Mouse (Mus musculus) frontal cortex, adult (tissue): ENCODE measurements at regions not wholly inside any gene's neighbourhood (a gene's known extent, or its start where the extent isn't known, plus 50 kb on each side); places are given as distances from the start of the nearest gene placed in this dataset.

Source experiments
- ATAC-seq: cut with Nextera tagmentation; 2 replicates; pipeline ENCODE4 v1.9.2; 2017; ENCODE audit warnings: mild to moderate bottlenecking, moderate library complexity, mixed read lengths; ENCODE audit not compliant: low TSS enrichment

DNA sequence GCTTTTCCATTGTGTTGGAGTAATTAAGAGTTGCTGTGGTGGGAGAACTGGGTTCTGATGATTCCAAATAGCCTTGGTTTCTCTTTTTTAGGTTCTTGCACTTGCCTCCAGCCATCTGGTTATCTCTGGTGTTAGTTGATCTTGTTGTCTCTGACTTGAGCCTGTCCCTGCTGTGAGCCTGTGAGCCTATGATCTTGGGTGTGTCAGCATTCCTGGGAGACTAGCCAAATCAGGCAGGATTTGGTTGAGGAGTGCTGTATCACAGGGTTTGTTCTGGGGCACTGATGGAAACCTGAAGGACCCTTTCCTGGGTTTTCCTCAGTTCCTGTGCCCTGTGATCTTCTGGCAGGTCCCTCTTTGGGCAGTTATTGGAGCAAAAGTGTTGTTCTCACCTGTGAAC is 406.8 kb upstream of the Ppp6c start:
- no peak for ATAC-seq

DNA sequence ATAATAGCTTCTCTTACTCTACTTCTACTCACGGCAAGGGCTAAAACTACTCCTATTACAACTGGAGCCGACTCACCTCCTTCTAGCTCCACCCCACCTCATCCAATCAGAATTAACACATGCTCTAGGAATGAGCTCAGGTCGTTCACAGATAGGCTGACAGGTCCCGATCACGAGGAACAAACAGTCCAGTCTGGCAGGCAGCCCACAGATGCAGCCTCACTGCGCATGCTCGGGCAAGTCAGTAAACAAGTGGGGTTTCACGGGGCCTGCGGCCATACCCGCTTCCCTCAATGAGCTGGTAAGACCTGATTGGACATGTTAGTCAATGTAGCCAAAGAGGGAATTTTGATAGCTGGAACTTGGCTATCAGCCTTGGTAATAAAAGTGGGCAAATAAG is 388.0 kb upstream of the Ppp6c start:
- ATAC-seq, result no peak

DNA sequence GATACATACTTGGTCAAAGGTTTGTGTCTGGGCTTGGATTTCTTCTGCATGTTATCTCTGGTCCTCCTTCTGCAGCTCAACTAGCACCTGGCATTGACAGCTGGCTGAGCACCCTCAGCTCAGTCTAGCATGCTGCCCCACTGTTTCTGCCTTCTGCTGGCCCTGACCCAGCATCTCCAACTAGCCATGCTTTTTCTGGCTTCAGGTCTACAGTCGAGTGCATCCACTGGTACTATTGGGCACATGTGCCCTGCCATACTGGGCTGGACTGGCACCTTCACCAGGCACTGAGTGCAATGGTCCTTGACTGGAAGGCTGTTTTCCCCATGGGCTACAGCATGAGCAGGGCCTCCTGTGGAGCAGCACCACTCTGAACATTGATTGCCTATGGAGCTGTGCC is 386.6 kb upstream of the Ppp6c start:
- ATAC-seq, result no peak

- ATAC-seq, result no peak
These were observed 386.0 kb upstream of the Ppp6c start for GRCm38 (mm10) chr2:39612236-39612635.

- no peak for ATAC-seq
These were observed 376.0 kb upstream of the Ppp6c start for GRCm38 (mm10) chr2:39602256-39602655.

GRCm38 (mm10) chr2:39558193-39558592 is 331.9 kb upstream of the Ppp6c start:
- ATAC-seq, result no peak

GRCm38 (mm10) chr2:39507984-39508383 is 281.7 kb upstream of the Ppp6c start:
- no peak for ATAC-seq

GRCm38 (mm10) chr2:39483208-39483912 is 257.1 kb upstream of the Ppp6c start:
- ATAC-seq, result peak; percentile 23; the same call in 1 of the 2 replicates

DNA sequence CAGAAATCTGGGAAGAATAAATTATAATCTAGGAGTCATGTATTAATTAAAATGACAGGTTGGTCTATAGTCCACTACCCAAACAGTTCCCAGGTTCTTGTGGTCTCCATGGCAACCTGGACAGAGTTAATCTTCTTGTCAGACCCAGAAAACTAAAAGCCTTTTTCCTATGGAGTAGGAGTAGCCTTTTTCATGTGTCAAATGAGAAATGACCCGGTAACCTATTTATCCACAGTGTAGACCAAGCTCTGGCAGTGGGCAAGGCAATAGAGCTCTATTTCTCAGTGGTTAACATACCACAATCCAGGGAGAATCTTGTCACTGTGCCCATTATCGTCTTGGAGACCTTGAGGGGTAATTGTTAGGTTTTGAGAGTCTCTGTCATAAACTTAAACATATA is 256.4 kb upstream of the Ppp6c start:
- no peak for ATAC-seq

GRCm38 (mm10) chr2:39480236-39480635 is 254.0 kb upstream of the Ppp6c start:
- ATAC-seq, result no peak

DNA sequence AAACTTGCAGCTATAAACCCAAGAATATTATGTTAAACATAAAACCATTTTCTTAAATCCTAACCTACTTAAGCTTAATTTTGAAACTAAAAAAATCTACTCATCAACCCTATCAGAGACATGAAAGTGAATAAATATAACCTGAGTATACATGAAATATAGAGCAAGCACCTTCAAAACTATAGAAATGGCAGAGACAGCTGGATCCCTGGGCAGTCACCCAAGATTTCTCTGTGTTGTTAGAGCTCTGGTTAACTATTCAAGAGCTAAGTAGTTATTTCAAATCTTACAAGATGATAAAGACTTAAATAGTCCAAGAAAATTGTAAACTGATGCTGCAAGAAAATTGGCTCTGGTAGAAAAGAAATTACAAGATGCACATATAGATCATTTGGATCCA is 246.7 kb upstream of the Ppp6c start:
- ATAC-seq, result peak; percentile 85
